Mouse (Mus musculus) bone marrow macrophage, adult 2 months (primary cell): ENCODE results near the gene Larp1b. TPM values are rescaled to one million over a fixed set of nuclear protein-coding genes. Genes with fewer than 3 reads are reported as not detected.

Experiments used
- H3K27ac ChIP-seq: 2 replicates; pipeline ENCODE4 v1.5.1; 2012; ENCODE audit warnings: low read depth, low read length; ENCODE audit not compliant: insufficient read depth
- H3K4me1 ChIP-seq: 2 replicates; pipeline ENCODE4 v1.6.1; 2012; ENCODE audit warnings: low read length; ENCODE audit not compliant: control insufficient read depth, insufficient read depth
- H3K4me3 ChIP-seq: 2 replicates; pipeline ENCODE4 v1.5.1; 2012; ENCODE audit warnings: mild to moderate bottlenecking, low read length, moderate library complexity; ENCODE audit not compliant: insufficient read depth
- CTCF ChIP-seq: IDR thresholded peaks from 2 replicates; pipeline ENCODE4 v1.5.1; 2012; ENCODE audit warnings: low read depth, mild to moderate bottlenecking, low read length, moderate library complexity
- POLR2A ChIP-seq: IDR thresholded peaks from 2 replicates; pipeline ENCODE4 v1.6.1; 2012; ENCODE audit warnings: mild to moderate bottlenecking, low read depth, low read length, borderline replicate concordance
- polyA plus RNA-seq: library from polyadenylated mRNA; stranded (reverse); fragments of >200 nt; gene quantifications from 2 replicates; pipeline ENCODE4 v1.2.4, GENCODE M21; 2012; ENCODE audit not compliant: missing spikeins, insufficient read depth, insufficient read length

Larp1b gene
- polyA plus RNA-seq, 1 experiment, result 7.9 TPM

DNA sequence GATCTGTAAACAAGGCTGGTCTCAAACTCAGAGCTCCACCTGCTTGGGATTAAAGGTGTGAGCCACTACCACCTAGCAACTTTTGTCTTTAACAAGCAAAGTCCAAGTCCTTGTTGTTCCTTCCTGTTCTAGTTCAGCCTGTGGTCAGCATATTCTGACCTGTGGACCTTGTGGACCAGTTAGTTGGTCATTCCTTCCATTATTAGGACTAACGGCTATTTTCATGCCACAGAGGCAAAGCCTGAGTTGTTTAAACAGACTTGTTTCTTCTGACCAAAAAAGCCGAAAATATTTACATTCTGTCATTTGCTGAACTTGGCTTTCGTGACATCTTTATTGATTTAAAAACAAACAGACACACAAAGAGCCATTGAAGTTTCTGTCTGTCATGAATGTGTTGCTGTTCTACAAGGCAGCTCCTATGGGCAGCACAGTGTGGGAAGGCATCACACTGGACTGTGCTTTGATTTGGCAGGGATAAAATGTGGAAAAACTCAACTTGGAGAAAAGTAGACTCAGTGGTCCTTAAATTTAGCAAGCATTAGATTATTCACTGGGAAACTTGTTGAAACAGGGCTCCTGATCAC is 68.5 kb downstream of the Larp1b start:
- no peak overlapping the region for H3K27ac ChIP-seq
- no peak for TF ChIP-seq POLR2A
- no peak for TF ChIP-seq CTCF
- H3K4me1 ChIP-seq, result no peaks in the 10 kb centered on the region
- no peak overlapping the region for H3K4me3 ChIP-seq

DNA sequence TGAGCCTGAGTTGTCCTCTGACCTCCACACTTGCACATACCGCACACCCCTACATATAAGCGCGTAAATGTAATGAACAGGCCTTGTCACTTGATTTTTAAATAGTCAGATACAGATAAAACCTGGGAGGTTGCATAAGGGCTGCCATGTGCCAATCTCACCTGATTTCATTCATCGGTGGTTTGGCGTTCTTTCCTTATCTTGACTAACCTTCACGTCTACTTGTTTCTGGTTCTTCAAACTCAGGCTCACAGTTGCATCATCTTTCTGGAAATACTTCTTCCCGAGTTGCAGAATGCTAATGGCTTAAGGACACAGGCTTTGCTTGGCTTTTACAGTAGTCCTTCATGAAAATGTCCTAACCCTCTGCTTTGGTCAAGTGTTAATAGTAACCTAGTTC is 71.1 kb downstream of the Larp1b start:
- TF ChIP-seq POLR2A (no peak), CTCF (no peak)
- no peak overlapping the region for H3K4me3 ChIP-seq
- no peaks in the 10 kb centered on the region for H3K4me1 ChIP-seq
- H3K27ac ChIP-seq, result no peak overlapping the region

GRCm38 (mm10) chr3:41021980-41022379 is 72.4 kb downstream of the Larp1b start:
- Histone ChIP-seq H3K27ac (no peak overlapping the region), H3K4me1 (no peaks in the 10 kb centered on the region), H3K4me3 (no peak overlapping the region)
- TF ChIP-seq CTCF (no peak), POLR2A (no peak)

GRCm38 (mm10) chr3:41030705-41031104 is 81.1 kb downstream of the Larp1b start:
- Histone ChIP-seq H3K4me1 (no peaks in the 10 kb centered on the region), H3K4me3 (no peak overlapping the region), H3K27ac (no peak overlapping the region)
- TF ChIP-seq POLR2A (no peak), CTCF (no peak)

DNA sequence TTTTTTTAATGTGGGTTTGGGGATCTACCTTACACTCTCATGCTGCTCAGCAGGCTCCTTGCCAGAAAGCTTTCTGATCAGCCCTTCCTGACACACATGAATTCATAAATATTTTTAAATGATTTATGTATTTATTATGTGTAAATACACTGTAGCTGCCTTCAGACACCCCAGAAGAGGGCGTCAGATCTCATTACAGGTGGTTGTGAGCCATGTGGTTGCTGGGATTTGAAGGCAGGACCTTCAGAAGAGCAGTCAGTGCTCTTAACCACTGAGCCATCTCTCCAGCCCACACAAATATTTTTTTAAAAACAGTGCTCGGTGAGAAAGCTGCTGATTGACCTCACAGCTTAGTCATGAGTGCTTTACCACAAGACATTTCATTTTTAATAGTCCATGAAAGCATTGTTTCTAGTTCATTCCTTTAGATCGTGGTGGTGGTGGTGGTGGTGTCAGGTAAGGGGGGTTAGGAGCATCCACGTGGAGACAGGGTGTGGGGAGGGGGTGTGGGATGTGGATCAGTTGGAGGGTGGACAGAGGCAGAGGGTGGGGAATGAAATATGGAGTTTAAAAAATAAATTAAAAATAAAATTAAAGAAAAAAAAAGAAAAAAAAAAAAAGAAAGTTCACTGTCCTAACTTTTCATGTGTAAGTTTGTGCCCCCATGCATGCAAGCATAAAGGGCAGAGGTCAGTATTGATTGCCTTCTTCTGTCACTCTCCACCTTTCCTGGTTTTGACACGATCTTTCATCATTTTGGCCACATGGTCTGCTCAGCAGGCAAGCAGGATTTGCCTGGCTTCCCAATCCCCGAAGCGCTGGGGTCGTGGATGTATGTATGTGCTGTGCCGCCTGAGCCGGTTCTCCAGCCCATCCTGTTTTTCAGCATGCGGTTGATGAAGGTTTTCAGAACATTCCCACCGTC is 81.9 kb downstream of the Larp1b start:
- no peak overlapping the region for H3K27ac ChIP-seq
- no peaks in the 10 kb centered on the region for H3K4me1 ChIP-seq
- no peak overlapping the region for H3K4me3 ChIP-seq
- no peak for TF ChIP-seq CTCF
- no peak for TF ChIP-seq POLR2A

GRCm38 (mm10) chr3:41038297-41038916 is 88.8 kb downstream of the Larp1b start:
- Histone ChIP-seq H3K4me1 (peaks cover 2% of the 10 kb centered on the region; the same call in 1 of the 2 replicates), H3K4me3 (no peak overlapping the region), H3K27ac (no peak overlapping the region)
- TF ChIP-seq CTCF, result no peak
- no peak for TF ChIP-seq POLR2A

DNA sequence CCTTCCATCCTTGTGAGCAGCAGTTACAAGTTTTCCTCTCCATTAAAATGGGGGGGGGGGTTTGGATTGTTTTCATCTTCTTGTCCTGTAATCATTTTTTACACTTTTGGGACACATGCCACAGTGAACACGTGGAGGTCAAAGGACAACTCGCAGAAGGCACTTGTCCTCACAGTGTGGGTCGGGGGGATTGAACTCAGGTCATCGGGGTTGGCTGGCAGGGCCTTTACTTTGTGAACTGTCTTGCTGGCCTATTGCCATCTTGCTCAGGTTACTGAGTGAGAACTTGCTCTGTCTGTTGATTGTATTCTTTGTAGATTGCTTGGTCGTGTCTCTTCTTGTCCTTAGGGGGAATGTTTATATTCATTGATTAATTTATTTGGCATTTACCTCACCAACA is 91.6 kb downstream of the Larp1b start:
- Histone ChIP-seq H3K4me1 (peaks cover 2% of the 10 kb centered on the region; the same call in 1 of the 2 replicates), H3K4me3 (no peak overlapping the region)
- no peak for TF ChIP-seq CTCF
- no peak for TF ChIP-seq POLR2A

DNA sequence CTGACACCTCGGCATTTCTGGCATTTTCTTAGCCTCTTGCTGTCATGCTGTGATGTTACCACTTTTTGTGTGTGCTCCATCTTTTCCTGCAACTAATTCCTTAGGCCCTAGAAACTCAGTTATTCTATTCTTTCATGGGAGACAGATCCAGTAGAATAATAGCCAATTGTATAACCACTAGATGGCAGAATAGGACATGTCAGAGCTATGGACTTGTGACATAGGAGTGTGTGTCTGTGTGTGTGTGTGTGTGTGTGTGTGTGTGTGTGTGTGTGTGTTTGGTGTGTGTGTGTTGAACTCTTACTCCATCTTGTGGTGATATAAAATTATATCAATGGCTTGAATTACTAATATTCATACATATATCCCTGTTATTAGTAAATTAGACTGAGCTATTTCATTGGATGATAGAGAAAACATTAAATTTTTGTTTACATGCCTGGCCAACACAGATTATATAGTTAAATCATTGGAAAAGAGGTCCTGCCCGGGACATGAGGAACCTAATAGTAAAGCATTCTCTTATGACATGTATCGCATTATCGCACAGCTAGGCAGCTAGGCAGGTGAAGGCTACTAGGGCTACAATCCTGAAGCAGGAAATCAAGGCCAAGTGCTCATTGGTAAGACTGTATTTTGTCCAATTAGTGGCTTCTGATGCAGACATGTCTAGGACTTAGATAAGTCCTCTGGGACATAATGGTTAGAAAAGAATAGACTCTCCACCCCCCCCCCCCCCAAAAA is 92.7 kb downstream of the Larp1b start:
- no peak for TF ChIP-seq POLR2A
- TF ChIP-seq CTCF, result no peak
- peaks cover 2% of the 10 kb centered on the region; the same call in 1 of the 2 replicates for H3K4me1 ChIP-seq

More for the DNA sequence above, 91.6 kb downstream of the Larp1b start:
- no peak overlapping the region for H3K27ac ChIP-seq

DNA sequence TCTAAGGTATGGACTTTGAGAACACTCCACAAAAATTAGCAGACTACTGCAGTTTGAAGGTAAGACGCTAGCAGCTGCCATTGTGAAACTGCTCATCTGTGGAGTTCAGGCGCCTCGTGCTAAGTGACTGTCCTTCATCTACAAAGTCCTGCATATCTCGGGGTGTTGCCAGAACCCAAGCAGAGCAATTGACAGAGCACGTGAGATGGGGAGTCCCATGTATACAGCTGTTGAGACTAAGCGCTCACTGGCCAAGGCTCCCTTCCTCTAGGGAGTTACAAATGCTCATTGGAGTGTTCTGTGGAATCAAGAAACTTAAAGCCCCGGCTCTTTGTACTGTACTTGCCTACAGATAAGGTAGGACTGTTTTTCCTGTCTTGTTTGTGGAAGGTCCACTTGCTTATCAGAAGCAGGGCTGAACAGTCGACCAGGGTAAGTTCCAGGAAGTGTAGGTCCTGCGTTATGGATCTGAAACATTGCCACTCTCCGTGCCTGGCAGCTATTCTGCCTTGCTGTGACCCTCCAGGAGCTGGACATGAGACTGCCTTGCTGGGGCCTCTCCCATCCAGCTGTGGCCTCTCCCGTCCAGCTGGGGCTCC is 94.2 kb downstream of the Larp1b start:
- Histone ChIP-seq H3K4me1 (no peaks in the 10 kb centered on the region), H3K4me3 (no peak overlapping the region), H3K27ac (no peak overlapping the region)
- no peak for TF ChIP-seq POLR2A
- no peak for TF ChIP-seq CTCF

More for the DNA sequence above, 92.7 kb downstream of the Larp1b start:
- H3K4me3 ChIP-seq, result no peak overlapping the region
- H3K27ac ChIP-seq, result no peak overlapping the region
